Mouse (Mus musculus): Measurements from ENCODE around the gene Cd244a. TPM values are rescaled to one million over a fixed set of nuclear protein-coding genes. Genes with fewer than 3 reads are reported as not detected.

Gene Cd244a
- polyA plus RNA-seq, 1 experiment from 2014 or later: 1.1 TPM

- no peaks in the 10 kb centered on the region for H3K27me3 ChIP-seq (ENCODE audit: control insufficient read depth, insufficient read depth, low read length)
- no peak overlapping the region for H3K27ac ChIP-seq (ENCODE audit: low read length)
- 65% methylated on average over 3 of the region's 3 CpGs for WGBS
- H3K4me1 ChIP-seq (ENCODE audit: control insufficient read depth, insufficient read depth, low read length): 0 out of 2 replicates have a peak, but pooled peaks cover 2% of the 10 kb centered on the region
- no peak overlapping the region for H3K4me3 ChIP-seq (ENCODE audit: low read length)
- H3K9me3 ChIP-seq (replicated peaks; ENCODE audit: control insufficient read depth, low read length): no peaks in the 10 kb centered on the region
- 0 out of 2 replicates have a peak, but pooled peaks have one; percentile 37 for ATAC-seq (replicated peaks; ENCODE audit: extremely low read depth, insufficient read depth, low FRiP score)
- H3K4me2 ChIP-seq (ENCODE audit: low read depth, low read length): no peak overlapping the region
- H3K9ac ChIP-seq (ENCODE audit: low read length): no peak overlapping the region
- no peaks in the 10 kb centered on the region for H3K36me3 ChIP-seq (ENCODE audit: control insufficient read depth, insufficient read depth)
Measured at GRCm38 (mm10) chr1:171564247-171564646, 5.3 kb downstream of the Cd244a start.

GRCm38 (mm10) chr1:171565888-171566287 lies 6.9 kb downstream of the Cd244a start:
- Histone ChIP-seq H3K27ac (ENCODE audit: low read length) (no peak overlapping the region), H3K4me2 (ENCODE audit: low read depth, low read length) (no peak overlapping the region), H3K4me3 (ENCODE audit: low read length) (no peak overlapping the region), H3K9me3 (replicated peaks; ENCODE audit: control insufficient read depth, low read length) (no peaks in the 10 kb centered on the region), H3K36me3 (ENCODE audit: control insufficient read depth, insufficient read depth) (no peaks in the 10 kb centered on the region), H3K27me3 (ENCODE audit: control insufficient read depth, insufficient read depth, low read length) (no peaks in the 10 kb centered on the region), H3K4me1 (ENCODE audit: control insufficient read depth, insufficient read depth, low read length) (no peaks in the 10 kb centered on the region), H3K9ac (ENCODE audit: low read length) (no peak overlapping the region)
- 39% methylated on average over 4 of the region's 4 CpGs for WGBS
- ATAC-seq (replicated peaks; ENCODE audit: extremely low read depth, insufficient read depth, low FRiP score): no peak

DNA sequence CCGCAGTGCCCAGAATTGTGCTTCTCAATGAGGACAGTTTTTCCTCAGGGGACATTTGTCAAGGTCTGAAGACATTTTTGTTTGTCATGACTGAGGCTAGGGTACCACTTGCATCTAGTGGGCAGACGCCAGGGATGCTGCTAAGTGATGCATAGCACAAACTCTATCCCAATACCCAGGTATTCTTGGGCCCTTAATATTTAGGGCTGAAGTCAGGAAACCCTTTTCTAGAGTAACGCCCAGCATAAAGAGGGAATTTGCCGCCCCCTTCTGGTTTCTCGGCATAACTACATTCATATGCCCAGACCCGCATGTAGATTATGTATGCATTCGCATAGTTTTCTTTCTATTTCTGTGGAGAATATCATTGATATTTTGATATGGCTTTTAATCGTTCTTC lies 7.8 kb downstream of the Cd244a start:
- H3K27me3 ChIP-seq (ENCODE audit: control insufficient read depth, insufficient read depth, low read length): no peaks in the 10 kb centered on the region
- no peaks in the 10 kb centered on the region for H3K36me3 ChIP-seq (ENCODE audit: control insufficient read depth, insufficient read depth)
- no peak overlapping the region for H3K9ac ChIP-seq (ENCODE audit: low read length)
- no peak overlapping the region for H3K27ac ChIP-seq (ENCODE audit: low read length)
- H3K9me3 ChIP-seq (replicated peaks; ENCODE audit: control insufficient read depth, low read length): no peaks in the 10 kb centered on the region
- peak; percentile 55; the same call in 1 of the 2 replicates for ATAC-seq (replicated peaks; ENCODE audit: extremely low read depth, insufficient read depth, low FRiP score)
- H3K4me2 ChIP-seq (ENCODE audit: low read depth, low read length): no peak overlapping the region
- H3K4me1 ChIP-seq (ENCODE audit: control insufficient read depth, insufficient read depth, low read length): no peaks in the 10 kb centered on the region
- WGBS: 21% methylated on average over 8 of the region's 8 CpGs
- H3K4me3 ChIP-seq (ENCODE audit: low read length): no peak overlapping the region

DNA sequence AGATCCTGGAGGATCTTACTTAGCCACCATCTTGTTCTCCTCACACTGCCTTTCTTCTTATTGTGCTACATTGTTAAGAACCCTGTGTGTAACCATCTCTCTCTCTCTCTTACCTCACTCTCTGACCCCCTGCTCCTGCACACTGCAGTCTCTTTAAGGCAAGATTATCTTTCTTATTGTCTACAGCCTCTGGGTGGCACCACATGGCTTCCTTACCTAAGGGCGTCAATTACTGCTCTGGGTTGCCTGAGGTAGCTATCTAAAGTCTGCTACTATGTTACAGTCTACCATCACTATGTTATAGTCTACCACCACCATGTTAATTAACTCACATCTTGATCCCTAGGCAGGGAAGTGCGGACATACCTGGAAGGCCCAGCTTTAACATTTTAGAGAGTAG lies 9.4 kb downstream of the Cd244a start:
- Histone ChIP-seq H3K27me3 (ENCODE audit: control insufficient read depth, insufficient read depth, low read length) (no peaks in the 10 kb centered on the region), H3K36me3 (ENCODE audit: control insufficient read depth, insufficient read depth) (no peaks in the 10 kb centered on the region), H3K9me3 (replicated peaks; ENCODE audit: control insufficient read depth, low read length) (no peaks in the 10 kb centered on the region), H3K4me2 (ENCODE audit: low read depth, low read length) (no peak overlapping the region), H3K27ac (ENCODE audit: low read length) (no peak overlapping the region), H3K4me3 (ENCODE audit: low read length) (no peak overlapping the region), H3K9ac (ENCODE audit: low read length) (no peak overlapping the region), H3K4me1 (ENCODE audit: control insufficient read depth, insufficient read depth, low read length) (no peaks in the 10 kb centered on the region)
- WGBS: 53% methylated on average over 2 of the region's 2 CpGs
- no peak for ATAC-seq (replicated peaks; ENCODE audit: extremely low read depth, insufficient read depth, low FRiP score)

- Histone ChIP-seq H3K4me1 (ENCODE audit: control insufficient read depth, insufficient read depth, low read length) (no peaks in the 10 kb centered on the region), H3K36me3 (ENCODE audit: control insufficient read depth, insufficient read depth) (no peaks in the 10 kb centered on the region), H3K9me3 (replicated peaks; ENCODE audit: control insufficient read depth, low read length) (no peaks in the 10 kb centered on the region), H3K27ac (ENCODE audit: low read length) (no peak overlapping the region), H3K4me3 (ENCODE audit: low read length) (no peak overlapping the region), H3K9ac (ENCODE audit: low read length) (no peak overlapping the region), H3K4me2 (ENCODE audit: low read depth, low read length) (no peak overlapping the region), H3K27me3 (ENCODE audit: control insufficient read depth, insufficient read depth, low read length) (no peaks in the 10 kb centered on the region)
- WGBS: 79% methylated on average over 7 of the region's 7 CpGs
- no peak for ATAC-seq (replicated peaks; ENCODE audit: extremely low read depth, insufficient read depth, low FRiP score)
Measured at GRCm38 (mm10) chr1:171577168-171577567, 18.2 kb downstream of the Cd244a start.

DNA sequence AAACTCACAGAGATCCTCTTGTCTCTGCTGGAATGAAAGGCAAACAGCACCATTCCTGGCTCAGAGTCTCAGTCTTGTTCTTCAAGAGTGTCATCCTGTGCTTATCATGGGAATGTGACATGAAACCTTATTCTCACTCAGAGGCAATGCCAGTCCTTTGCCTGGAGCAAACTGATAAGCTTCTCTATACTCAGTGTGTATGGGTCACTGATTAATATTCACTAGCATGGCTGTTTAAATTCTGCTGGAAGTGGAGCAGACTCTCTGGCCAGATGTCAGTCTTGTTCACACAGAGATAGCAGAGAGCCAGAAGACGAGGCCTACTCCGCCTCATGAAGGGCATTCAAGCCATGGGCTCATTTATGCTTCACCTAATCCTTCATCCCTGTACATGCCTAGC lies 25.6 kb downstream of the Cd244a start:
- ATAC-seq (replicated peaks; ENCODE audit: extremely low read depth, insufficient read depth, low FRiP score): no peak
- no peak overlapping the region for H3K4me2 ChIP-seq (ENCODE audit: low read depth, low read length)
- 43% methylated on average over 2 of the region's 2 CpGs for WGBS
- H3K9ac ChIP-seq (ENCODE audit: low read length): no peak overlapping the region
- H3K4me1 ChIP-seq (ENCODE audit: control insufficient read depth, insufficient read depth, low read length): no peaks in the 10 kb centered on the region
- no peak overlapping the region for H3K4me3 ChIP-seq (ENCODE audit: low read length)
- no peaks in the 10 kb centered on the region for H3K36me3 ChIP-seq (ENCODE audit: control insufficient read depth, insufficient read depth)
- no peak overlapping the region for H3K27ac ChIP-seq (ENCODE audit: low read length)
- H3K9me3 ChIP-seq (replicated peaks; ENCODE audit: control insufficient read depth, low read length): no peaks in the 10 kb centered on the region
- H3K27me3 ChIP-seq (ENCODE audit: control insufficient read depth, insufficient read depth, low read length): no peaks in the 10 kb centered on the region

DNA sequence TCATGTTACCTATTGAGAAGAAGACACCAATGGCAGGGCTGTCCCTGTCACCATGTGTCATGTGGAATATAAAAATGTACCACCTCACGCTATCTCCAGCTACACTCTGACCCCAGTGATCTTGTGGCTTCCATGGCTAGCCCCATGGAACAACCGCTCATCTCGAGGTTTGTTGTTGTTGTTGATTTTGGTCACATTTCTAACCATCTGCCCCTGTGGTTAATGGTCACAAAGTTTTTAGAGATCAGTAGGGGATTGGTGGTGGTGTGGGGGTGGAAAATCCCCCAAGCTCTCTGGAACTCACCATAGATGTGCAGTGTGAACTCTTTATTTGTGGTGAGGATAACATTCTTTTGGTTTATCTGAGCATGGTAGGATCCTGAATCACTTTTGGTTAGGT lies 45.7 kb downstream of the Cd244a start:
- 80% methylated on average over 3 of the region's 3 CpGs for WGBS
- no peak overlapping the region for H3K4me2 ChIP-seq (ENCODE audit: low read depth, low read length)
- H3K4me1 ChIP-seq (ENCODE audit: control insufficient read depth, insufficient read depth, low read length): no peaks in the 10 kb centered on the region
- no peaks in the 10 kb centered on the region for H3K9me3 ChIP-seq (replicated peaks; ENCODE audit: control insufficient read depth, low read length)
- no peak overlapping the region for H3K4me3 ChIP-seq (ENCODE audit: low read length)
- ATAC-seq (replicated peaks; ENCODE audit: extremely low read depth, insufficient read depth, low FRiP score): no peak
- H3K36me3 ChIP-seq (ENCODE audit: control insufficient read depth, insufficient read depth): no peaks in the 10 kb centered on the region
- no peak overlapping the region for H3K27ac ChIP-seq (ENCODE audit: low read length)
- no peaks in the 10 kb centered on the region for H3K27me3 ChIP-seq (ENCODE audit: control insufficient read depth, insufficient read depth, low read length)
- H3K9ac ChIP-seq (ENCODE audit: low read length): no peak overlapping the region

GRCm38 (mm10) chr1:171606656-171607055 lies 47.7 kb downstream of the Cd244a start:
- 78% methylated on average over 3 of the region's 3 CpGs for WGBS

DNA sequence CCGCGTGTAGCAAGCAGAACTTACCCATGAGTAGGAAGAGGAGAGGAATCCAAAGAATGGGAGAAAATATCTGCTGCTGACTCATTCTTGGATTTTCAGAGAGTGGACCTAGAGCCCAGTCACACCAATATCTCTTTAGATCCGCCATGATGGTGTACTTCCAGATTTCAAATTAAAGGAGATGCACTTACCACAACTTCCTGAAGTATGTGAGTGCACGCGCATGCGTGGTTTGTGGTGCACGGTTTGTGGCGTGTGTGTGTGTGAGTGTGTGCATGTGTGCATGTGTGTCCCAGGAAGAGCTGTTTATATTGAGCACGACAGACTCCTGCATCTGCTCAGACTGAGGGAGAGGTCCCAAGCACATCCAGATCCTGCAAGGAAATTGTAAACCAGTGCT lies 48.2 kb downstream of the Cd244a start, which contains the start of gene Ly9:
TSS of gene Ly9 (minus strand) at position 235 of the 400 bp plus-strand sequence.
- H3K36me3 ChIP-seq (ENCODE audit: control insufficient read depth, insufficient read depth): no peaks in the 10 kb centered on the region
- no peak within 1 kb of the TSS for H3K4me2 ChIP-seq (ENCODE audit: low read depth, low read length)
- no peaks in the 10 kb centered on the region for H3K4me1 ChIP-seq (ENCODE audit: control insufficient read depth, insufficient read depth, low read length)
- no peaks in the 10 kb centered on the region for H3K9me3 ChIP-seq (replicated peaks; ENCODE audit: control insufficient read depth, low read length)
- H3K4me3 ChIP-seq (ENCODE audit: low read length): peak within 1 kb of the TSS; percentile 31
- 75% methylated on average over 9 of the region's 9 CpGs for WGBS
- ATAC-seq (replicated peaks; ENCODE audit: extremely low read depth, insufficient read depth, low FRiP score): no peak
- no peak within 1 kb of the TSS for H3K9ac ChIP-seq (ENCODE audit: low read length)
- H3K27ac ChIP-seq (ENCODE audit: low read length): no peak within 1 kb of the TSS
- H3K27me3 ChIP-seq (ENCODE audit: control insufficient read depth, insufficient read depth, low read length): no peaks in the 10 kb centered on the region

More at GRCm38 (mm10) chr1:171606656-171607055, 47.7 kb downstream of the Cd244a start:
- Histone ChIP-seq H3K9me3 (replicated peaks; ENCODE audit: control insufficient read depth, low read length) (no peaks in the 10 kb centered on the region), H3K4me2 (ENCODE audit: low read depth, low read length) (no peak overlapping the region), H3K4me3 (ENCODE audit: low read length) (peak overlapping the region; percentile 31; the same call in 1 of the 2 replicates), H3K9ac (ENCODE audit: low read length) (no peak overlapping the region), H3K4me1 (ENCODE audit: control insufficient read depth, insufficient read depth, low read length) (no peaks in the 10 kb centered on the region), H3K27me3 (ENCODE audit: control insufficient read depth, insufficient read depth, low read length) (no peaks in the 10 kb centered on the region), H3K27ac (ENCODE audit: low read length) (no peak overlapping the region), H3K36me3 (ENCODE audit: control insufficient read depth, insufficient read depth) (no peaks in the 10 kb centered on the region)
- no peak for ATAC-seq (replicated peaks; ENCODE audit: extremely low read depth, insufficient read depth, low FRiP score)
